Mouse (Mus musculus) lung, postnatal 25 days (tissue): Measurements from ENCODE around the gene Meltf.

Experiments
- DNase-seq: peaks from one replicate; pipeline ENCODE4 v3.0.0; 2022; ENCODE audit warnings: low spot score

The Meltf gene

DNA sequence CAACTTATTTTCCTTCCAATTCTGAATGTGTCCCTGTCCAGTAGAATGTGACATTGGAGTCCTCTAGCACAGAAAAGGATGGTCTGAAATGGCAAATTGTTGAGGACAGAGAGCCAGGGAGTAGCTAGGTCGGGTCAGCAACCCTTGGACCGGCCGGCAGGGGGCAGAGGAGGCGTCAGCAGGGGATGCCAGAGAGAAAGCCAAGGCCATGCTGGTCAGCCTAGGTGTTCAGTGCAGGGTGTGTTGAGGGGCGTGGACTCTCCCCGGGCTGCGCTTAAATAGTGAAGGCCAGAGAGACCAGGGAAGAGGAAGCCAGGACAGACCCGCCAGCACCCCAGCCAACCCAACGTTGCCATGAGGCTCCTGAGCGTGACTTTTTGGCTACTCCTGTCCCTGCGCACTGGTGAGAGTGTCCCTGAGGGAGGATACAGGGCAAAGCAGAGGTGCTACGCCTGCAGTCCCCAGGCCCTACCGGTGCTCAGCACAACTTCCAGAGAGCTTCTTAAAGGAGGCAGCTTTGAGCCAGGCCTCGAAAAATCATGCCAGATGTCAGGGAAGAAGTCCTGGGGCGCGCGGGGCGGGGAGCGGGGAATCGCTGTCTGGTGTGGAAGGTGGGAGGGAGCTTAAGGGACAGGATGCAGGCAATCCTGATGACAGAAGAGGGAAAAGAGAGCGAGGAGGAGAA is at the start of gene Meltf:
Meltf (plus strand) TSS at position 238 of the 685 bp plus-strand sequence.
- DNase-seq: peak; percentile 65

DNA sequence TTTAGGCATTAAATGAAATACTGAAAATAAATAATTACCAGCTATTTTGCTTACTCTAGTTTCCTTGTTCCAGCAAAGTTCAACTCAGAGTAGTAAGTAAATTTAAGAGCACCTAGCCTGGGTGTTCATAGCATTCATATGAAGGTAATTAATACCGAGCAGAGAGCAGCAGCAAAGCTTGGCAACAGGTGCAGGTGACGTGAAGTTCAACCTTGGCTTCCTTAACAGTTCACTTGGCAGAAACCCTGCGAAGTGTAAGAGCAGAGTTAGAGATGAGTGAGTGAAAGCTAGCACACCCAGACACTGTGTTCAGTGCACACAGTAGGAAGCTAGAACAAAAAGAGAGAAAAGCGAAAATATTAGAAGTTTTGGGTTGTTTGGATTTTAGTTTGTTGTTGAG is 47.9 kb upstream of the Meltf start:
- DNase-seq: no peak

DNA sequence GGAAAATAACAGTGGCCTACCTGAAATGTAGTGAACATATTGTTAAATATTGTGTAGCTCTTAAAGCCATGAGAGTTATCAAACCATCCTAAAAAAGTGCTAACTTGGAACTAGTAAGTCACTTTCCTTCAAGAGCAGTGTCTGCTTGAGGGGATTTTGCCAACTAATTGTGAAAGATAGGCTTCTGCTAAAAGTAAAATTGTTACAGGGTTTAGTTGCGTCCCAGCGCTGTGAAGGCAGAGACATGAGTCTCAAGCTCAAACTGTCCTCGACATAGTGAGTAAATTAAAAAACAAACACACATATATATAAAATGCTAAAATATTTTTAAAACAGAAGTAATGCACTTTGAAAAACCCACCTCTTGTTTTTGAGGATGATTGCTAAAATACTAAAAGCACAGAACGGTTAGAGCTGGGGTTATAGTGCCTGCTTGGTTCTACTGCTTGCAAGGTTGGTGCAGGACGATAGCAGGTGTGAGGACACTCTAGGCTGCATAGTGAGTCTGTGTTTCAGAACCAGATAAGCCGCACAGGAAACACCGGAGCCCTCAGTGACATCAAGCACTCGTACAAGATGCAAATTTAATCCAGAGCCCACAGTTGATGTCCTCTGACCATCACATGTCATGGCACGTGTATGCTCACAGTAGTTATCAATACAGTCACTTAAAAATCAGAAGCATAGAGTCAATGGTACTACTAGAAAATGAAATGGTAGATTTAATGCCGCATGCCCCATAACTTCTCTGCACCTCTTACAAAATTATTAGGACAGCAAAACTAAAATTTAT is 45.8 kb upstream of the Meltf start:
- no peak for DNase-seq

DNA sequence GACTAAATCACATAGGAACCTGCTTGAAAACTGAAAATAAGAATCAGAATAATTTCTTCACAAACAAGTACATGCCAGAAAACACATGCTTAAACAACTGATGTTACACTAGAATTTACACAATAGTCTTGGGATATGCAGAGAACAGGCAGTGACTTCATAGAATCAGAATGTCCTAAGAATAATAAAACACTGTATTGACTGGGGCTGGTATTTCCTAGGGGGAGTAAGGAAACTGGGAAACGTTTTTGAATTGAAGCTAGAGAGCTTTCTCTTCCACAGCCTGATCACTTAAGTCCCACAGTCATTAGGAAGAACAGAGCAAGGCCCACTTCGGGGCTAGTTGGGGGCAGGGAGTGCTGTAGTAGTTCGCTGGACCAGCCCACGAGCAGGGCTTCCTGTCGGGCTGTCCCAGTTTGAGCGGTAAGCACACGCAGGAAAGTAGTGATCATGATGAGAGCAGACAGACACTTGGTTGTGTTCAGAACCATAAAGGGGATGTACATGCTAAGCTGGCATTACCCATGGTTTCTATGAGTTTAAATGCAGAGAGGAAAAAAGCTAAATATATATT is 44.5 kb upstream of the Meltf start:
- DNase-seq: peak; percentile 47

DNA sequence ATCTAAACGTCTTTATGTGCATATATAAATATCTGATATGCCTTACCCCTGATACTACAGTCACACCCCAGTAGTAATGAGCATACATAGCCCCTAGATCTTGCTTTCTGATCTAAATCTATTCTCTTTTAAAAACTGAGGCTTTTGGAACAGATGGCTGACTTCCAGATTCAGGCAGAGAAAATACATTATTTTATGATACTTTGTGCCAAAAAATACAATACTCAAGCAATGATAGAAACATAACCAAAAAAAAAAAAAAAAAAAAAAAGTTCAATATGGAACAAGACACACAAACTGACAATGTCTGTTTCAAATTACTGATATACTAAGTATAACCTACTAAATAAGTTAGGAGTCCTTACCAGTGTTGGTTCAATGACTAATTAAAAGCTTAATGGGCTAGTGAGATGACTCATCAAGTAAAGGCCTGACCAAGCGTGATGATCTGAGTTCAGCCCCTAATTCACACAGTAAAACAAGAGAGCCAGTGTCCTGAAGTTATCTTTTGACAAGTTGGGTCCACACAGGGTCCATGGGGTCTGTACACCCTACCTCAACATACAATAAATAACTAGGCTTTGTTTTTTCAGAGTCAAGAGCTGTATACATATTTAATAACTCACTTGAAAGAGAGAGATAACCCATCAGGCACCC is 43.8 kb upstream of the Meltf start:
- DNase-seq: no peak

DNA sequence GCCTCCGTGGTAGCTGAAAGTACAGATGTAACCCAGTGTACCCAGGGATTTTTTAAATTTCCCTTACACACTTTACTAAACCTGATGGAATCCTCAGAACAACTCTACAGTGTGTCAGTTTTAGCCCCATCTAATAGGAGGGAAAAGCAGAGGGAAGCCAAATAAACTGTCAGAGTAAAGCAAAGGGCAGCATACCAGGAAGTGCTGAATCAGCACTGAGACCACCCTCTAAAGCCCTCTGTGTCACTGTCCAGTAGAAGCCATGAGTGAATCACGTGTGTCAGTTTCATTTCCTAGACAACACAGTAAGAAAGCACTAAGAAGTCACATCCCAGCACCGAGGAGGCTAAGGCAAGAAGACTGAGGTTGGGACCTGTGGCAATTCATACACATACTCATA is 41.2 kb upstream of the Meltf start:
- no peak for DNase-seq

DNA sequence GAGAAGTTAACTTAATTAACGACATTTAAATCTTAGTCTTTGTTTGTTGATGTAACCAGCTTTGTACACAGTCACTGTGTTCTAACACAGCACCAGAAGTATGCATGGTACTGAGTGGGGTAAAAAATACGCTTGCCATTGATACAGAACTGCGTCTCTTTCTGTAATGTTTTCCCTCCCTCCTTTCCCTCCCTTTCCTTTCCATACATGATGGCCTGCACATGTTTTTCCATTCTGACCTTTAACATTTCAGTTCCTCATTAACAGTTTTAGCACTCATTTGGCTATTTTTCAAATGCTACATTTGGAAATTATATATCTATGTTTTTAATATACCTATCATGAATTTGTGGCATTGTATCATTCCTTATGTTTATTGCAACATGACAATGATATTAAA is 34.4 kb upstream of the Meltf start:
- no peak for DNase-seq

DNA sequence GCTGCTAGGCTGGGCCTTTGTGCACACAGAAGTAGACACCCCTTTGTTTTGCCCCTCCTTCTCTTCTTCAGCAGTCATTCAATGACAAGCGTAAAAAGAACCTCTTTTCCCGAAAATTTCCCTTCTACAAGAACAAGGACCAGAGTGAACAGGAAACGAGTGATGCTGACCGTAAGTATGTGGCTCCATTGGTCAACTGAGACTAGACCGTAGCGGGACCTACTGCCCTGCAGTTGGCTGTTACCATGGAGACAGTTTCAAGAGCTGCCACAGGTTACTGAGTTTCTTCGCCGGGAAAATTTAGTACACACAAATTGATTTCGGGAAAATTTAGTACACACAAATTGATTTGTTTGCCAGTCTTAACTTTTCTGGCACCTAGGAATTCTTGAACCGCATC is 31.8 kb upstream of the Meltf start:
- DNase-seq: no peak

DNA sequence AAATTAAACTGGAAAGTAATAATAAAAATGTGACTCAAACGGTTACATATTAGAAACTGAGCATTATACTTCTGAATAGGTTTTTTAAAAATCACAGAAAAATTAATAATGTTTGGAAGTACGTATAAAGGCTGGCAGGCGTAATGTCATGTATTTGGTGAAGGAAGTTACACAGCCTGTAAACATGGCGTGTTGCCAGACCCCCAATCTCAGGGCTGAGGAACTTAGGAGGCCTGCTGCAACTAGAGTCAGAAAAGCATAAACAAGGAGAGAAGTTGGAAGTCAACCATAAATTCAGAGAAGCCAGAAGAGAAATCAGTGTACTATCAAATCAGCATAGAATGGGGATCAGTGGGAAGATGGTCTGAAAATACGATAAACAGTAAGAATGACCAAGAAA is 14.7 kb upstream of the Meltf start:
- DNase-seq: peak; percentile 10

DNA sequence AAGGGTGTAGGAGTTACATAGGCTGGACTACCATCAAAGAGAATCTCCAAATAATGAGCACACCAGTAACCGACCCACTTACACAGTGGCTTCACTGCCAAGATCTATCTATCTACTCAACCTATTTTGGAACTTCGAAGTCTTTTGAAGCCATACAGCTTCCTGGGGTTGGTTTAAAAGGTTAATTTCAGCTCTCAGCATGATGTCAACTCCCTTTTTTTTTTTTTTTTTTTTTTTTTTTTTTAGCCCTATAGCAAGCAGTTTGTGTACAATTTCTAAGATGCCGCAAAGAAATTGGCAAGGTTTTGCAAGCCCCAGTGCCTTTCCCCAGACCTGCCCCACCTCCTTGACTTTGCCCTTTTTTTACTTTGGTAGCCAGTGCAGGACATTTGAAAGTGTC is 13.4 kb upstream of the Meltf start:
- DNase-seq: no peak

DNA sequence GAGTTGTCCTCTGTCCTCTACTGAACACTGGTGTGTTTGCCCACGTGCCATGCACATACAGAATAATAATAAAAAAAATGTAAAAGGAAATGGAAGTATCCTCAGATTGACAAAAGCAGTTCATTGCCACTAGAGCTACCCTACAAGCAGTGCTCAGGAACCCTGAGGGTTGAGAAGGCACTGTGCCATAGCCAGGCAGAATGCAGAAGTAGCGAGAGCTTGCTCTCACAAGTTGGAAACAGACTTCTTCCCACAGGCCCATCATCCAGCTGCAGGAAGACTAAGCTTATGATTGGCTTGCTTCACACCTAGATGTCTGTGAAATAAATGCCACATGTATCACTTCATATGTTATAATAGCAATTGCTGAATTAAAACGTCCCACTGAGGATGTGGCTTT is 11.7 kb upstream of the Meltf start:
- no peak for DNase-seq

DNA sequence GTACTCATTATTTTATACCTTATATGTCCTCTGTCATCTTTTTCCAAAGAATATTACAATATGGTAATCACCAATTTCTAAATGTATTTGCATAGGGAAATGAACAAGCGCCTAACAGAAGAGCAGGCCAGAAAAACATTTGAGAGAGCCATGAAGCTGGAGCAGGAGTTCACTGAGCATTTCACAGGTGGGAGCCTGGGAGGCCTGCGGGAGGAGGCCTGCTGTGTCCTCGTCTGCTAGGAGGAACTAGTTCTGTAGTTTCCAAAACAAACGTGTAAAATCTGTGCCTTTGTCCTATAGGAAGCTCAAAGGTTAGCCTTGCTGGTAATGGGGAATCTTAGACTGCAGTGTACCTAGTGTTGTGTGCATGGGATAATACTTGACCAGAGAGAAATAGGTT is 10.9 kb upstream of the Meltf start:
- no peak for DNase-seq

DNA sequence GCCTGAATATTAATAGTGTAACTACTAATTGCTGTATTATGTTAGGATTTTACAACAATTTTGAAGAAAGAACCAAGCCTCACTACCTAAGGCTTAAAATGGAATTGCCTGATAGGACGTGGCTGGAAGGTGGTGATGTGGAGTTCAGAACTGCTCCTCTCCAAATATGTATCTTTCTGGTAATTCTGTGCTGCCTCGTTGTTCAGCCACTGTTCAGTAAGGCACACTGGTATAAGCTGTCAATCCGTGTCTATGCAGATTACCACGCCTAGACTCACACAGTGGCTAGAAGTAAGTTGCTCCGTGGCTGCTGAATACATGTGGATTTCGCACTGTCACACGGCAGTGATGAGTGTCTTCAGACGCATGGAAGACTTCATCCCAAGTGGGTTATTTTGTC is 4.9 kb upstream of the Meltf start:
- no peak for DNase-seq

DNA sequence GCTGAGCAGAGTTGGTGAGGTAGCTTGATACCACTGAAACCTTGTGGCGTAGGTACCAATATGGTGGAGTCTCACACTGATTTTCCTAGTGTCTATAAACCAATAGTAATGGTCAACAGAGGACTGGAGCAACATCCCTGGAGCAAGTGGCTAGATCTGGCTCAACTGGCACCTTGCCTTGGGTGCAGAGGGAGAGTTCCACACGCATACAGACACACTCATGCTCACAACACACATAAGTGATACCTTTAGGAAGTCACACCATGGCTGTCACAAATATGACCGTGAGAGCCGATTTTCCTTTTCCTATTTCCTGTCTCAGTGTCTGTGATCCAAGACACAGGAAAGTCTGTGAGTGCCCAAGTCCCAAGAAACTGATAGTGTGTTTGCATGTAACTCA is 3.2 kb upstream of the Meltf start:
- DNase-seq: no peak

DNA sequence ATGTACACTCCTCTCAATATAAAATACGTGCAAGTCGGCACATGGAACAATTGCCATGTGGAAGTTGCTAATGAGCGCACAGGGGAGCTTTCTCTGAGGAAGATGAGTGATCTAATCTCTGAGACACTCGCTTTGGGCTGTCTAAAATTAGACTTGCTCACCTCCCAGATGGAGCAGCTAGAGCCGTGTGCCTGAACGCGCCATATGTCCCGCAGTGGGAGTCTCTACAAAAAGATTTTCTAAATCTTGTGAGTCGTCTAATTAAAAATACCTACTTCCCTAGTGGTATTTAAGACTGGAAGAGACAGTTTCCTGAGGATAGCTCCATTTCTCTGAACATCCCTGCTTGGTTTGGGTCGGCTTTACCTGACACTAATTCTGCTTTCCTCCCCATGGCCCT is 2.2 kb upstream of the Meltf start:
- no peak for DNase-seq

DNA sequence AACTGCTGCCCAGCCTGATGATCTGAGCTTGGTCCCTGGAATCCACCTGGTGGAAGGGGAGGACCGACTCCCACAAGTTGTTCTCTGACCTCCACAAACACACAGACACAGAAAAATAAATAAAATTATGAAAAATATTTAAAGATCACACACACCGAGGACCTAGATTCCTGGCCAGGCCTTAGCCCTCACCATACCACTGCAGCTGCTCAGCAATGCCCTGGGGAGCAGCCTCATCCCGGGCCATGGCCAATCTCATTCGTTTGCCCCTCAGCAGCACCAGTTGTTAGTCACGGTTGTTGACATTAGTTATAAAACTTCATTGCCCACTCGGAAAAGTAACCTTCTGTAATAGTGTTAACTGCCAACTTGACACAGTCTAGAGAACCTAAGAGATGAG is 558 bp upstream of the Meltf start:
- no peak for DNase-seq

DNA sequence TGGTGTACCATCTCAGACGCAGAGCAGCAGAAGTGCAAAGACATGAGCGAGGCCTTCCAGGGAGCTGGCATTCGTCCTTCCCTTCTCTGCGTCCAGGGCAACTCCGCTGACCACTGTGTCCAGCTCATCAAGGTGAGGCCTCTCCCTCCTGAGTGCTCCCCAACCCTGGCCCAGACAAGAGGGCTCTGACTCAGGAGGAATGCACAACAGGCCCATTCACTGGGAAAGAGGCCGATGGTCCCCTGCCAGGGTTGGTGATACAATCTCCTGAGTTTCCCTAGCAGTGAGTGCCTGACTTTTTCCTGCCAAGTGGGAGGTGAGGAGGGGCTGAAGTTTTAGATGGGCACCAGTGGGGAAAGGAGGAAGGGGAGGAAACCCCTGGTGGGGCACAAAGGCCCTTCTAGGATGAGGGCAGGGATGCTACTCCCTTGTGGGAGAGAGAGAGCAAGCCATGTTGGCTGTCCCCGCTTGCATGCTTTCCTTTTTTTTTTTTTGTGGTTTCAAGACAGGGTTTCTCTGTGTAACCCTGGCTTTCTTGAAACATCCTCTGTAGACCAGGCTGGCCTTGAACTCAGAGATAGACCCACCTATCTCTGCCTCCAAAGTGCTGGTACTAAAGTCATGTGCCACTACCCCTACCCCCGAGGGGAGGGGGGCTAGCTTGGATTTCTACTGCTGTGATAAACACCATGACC is 1.7 kb downstream of the Meltf start:
- no peak for DNase-seq

DNA sequence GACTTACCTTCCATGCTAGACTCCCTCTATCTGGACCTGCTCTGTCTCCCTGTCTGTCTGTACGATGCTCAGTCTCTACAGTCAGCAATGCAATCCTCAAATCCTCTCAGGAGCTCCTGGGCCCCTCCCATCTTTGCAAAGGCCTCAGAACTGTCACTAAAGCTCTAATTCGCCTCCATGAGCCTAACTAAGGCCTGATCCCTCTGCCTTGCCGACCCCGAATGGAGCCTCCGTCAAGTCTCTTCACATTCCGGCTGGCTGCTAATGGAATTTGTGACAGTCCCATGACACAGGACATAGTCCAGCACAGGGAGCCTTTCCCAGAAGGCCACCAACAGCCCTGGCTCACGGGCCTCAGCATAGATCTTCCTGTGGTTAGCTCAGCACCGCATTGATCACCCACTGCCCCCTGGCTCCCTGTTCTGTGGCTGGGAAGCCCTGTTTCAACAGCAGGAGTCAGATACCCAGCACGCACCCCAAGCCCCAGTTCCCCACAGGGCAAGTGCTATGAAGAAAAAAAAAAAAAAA is 3.8 kb downstream of the Meltf start:
- no peak for DNase-seq

DNA sequence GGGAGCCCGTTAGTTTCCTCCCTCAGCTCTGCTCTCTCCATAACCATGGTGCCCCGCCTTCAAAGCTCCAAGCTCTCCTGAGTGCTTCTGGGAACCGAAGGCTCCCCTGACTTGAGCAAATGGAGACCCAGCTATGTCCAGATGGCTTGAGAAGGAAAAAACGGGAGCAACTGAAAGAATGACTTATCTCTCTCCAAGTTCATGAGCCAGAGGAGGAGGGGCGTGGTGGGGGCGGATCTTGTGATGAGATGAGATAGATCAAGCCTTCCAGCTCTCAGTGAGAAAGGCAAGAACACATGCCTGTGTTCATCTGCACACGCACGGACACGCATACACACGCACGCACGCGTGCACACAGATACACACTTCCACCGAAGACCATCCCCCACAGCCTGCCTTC is 4.7 kb downstream of the Meltf start:
- no peak for DNase-seq

DNA sequence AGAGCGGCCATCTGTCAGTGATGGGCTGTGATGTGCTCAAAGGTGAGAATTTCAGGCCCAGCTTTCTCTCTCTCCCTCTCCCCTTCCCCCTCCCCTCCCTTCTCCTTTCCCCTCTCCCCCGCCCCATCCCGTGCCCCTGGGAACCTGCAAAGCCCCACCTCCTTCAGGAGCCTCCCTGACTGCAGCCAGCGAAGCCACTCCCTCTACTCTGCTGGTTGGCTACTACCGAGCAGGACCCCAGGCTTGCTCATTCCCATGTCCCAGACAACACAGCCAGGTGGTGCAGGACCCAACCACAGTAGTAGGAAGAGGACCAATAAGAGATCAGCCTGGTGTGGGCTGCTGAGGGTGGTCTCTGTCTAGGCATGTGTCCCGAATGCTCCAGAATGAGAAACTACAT is 5.3 kb downstream of the Meltf start:
- DNase-seq: no peak

DNA sequence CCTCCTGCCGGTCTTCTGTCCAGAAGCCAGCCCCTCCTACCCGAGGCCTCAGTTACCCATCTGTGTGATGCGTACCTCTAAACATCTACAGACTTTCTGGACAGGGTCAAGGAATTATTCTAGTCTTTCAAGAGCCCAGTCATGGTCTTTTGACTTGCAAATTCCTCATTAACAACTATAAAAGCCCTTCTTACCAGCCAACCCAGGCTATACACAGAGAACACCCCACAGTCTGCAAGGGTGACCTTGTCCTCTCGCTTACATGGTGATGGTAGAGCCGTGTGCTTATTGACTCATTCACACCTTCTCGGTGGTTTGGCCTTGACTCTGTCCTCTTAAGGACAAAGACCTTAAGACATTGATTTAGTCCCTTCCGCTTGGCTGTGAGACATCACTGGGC is 12.3 kb downstream of the Meltf start:
- DNase-seq: no peak
